Mouse (Mus musculus): ENCODE results near the gene Tmem265. TPM values are rescaled to one million over a fixed set of nuclear protein-coding genes. Genes with fewer than 3 reads are reported as not detected.

Tmem265 gene
- total and polyA plus RNA-seq, 2 experiments from 2014 or later, result 5.7 to 9.2 TPM

GRCm38 (mm10) chr7:127611011-127611410 lies 49.8 kb downstream of the Tmem265 start:
- Histone ChIP-seq H3K9me3 (ENCODE audit: low read length) (no peaks in the 10 kb centered on the region), H3K4me3 (ENCODE audit: low read length) (no peak overlapping the region), H3K36me3 (ENCODE audit: insufficient read depth, low read length) (peaks cover 56% of the 10 kb centered on the region), H3K27me3 (ENCODE audit: insufficient read depth, low read length) (no peaks in the 10 kb centered on the region), H3K4me1 (ENCODE audit: insufficient read depth, low read length) (peaks cover 7% of the 10 kb centered on the region; the same call in 1 of the 2 replicates), H3K9ac (replicated peaks; ENCODE audit: low read length) (no peak overlapping the region), H3K4me2 (ENCODE audit: low read depth, low read length) (no peak overlapping the region), H3K27ac (no peak overlapping the region)
- ATAC-seq, result no peak
- DNase-seq (ENCODE audit: low spot score), result no peak
- WGBS, result 96% methylated on average over 29 of the region's 29 CpGs
- TF ChIP-seq CTCF (IDR thresholded peaks at IDR 0.05; ENCODE audit: low read depth), result no peak

GRCm38 (mm10) chr7:127611561-127611960 lies 50.4 kb downstream of the Tmem265 start:
- DNase-seq (ENCODE audit: low spot score), result no peak
- no peak for TF ChIP-seq CTCF (IDR thresholded peaks at IDR 0.05; ENCODE audit: low read depth)
- Histone ChIP-seq H3K9me3 (ENCODE audit: low read length) (no peaks in the 10 kb centered on the region), H3K36me3 (ENCODE audit: insufficient read depth, low read length) (peaks cover 56% of the 10 kb centered on the region), H3K4me1 (ENCODE audit: insufficient read depth, low read length) (peaks cover 10% of the 10 kb centered on the region), H3K9ac (replicated peaks; ENCODE audit: low read length) (no peak overlapping the region), H3K4me3 (ENCODE audit: low read length) (no peak overlapping the region), H3K27me3 (ENCODE audit: insufficient read depth, low read length) (no peaks in the 10 kb centered on the region), H3K4me2 (ENCODE audit: low read depth, low read length) (no peak overlapping the region), H3K27ac (no peak overlapping the region)
- 97% methylated on average over 26 of the region's 26 CpGs for WGBS
- ATAC-seq, result no peak

DNA sequence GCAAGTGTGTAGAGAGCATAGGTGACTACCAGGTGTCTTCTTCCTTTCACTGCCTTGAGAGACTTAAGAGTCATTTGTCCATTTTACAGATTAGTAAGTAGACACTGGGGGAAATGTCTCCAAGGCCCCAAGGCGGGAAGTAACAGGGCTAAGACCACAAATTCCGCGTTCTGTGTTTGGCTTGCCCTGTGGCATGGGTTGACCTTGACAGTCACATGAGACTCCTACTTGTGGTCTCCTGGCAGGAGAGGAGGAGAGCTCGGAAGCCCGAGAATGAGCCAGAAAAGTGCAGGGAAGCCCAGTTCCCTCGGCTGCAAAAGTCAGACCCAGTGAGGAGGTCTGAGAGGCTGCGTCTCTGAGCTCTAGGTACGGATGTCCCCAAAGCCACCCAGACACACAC lies 52.3 kb downstream of the Tmem265 start:
- WGBS, result 83% methylated on average over 8 of the region's 8 CpGs
- no peaks in the 10 kb centered on the region for H3K27me3 ChIP-seq (ENCODE audit: insufficient read depth, low read length)
- peak overlapping the region; percentile 73 for H3K4me2 ChIP-seq (ENCODE audit: low read depth, low read length)
- peaks cover 12% of the 10 kb centered on the region for H3K4me1 ChIP-seq (ENCODE audit: insufficient read depth, low read length)
- no peak overlapping the region for H3K27ac ChIP-seq
- H3K9me3 ChIP-seq (ENCODE audit: low read length), result no peaks in the 10 kb centered on the region
- TF ChIP-seq CTCF (IDR thresholded peaks at IDR 0.05; ENCODE audit: low read depth), result no peak
- no peak for DNase-seq (ENCODE audit: low spot score)
- H3K36me3 ChIP-seq (ENCODE audit: insufficient read depth, low read length), result peaks cover 39% of the 10 kb centered on the region
- H3K4me3 ChIP-seq (ENCODE audit: low read length), result no peak overlapping the region
- H3K9ac ChIP-seq (replicated peaks; ENCODE audit: low read length), result peak overlapping the region; percentile 97
- no peak for ATAC-seq

GRCm38 (mm10) chr7:127614091-127614490 lies 52.9 kb downstream of the Tmem265 start:
- Histone ChIP-seq H3K9me3 (ENCODE audit: low read length) (no peaks in the 10 kb centered on the region), H3K36me3 (ENCODE audit: insufficient read depth, low read length) (peaks cover 33% of the 10 kb centered on the region), H3K4me2 (ENCODE audit: low read depth, low read length) (peak overlapping the region; percentile 73), H3K27ac (0 out of 2 replicates have a peak overlapping the region, but pooled peaks have one; percentile 90), H3K4me3 (ENCODE audit: low read length) (peak overlapping the region; percentile 100), H3K9ac (replicated peaks; ENCODE audit: low read length) (peak overlapping the region; percentile 97), H3K4me1 (ENCODE audit: insufficient read depth, low read length) (peaks cover 12% of the 10 kb centered on the region), H3K27me3 (ENCODE audit: insufficient read depth, low read length) (no peaks in the 10 kb centered on the region)
- TF ChIP-seq CTCF (IDR thresholded peaks at IDR 0.05; ENCODE audit: low read depth), result no peak
- DNase-seq (ENCODE audit: low spot score), result no peak
- WGBS, result 14% methylated on average over 8 of the region's 8 CpGs
- ATAC-seq, result no peak

- peak overlapping the region; percentile 100 for H3K4me3 ChIP-seq (ENCODE audit: low read length)
- peak overlapping the region; percentile 90 for H3K27ac ChIP-seq
- DNase-seq (ENCODE audit: low spot score) (peak; percentile 33), ATAC-seq (peak; percentile 30; the same call in 1 of the 2 replicates)
- peak overlapping the region; percentile 73 for H3K4me2 ChIP-seq (ENCODE audit: low read depth, low read length)
- no peaks in the 10 kb centered on the region for H3K27me3 ChIP-seq (ENCODE audit: insufficient read depth, low read length)
- peaks cover 12% of the 10 kb centered on the region for H3K4me1 ChIP-seq (ENCODE audit: insufficient read depth, low read length)
- H3K36me3 ChIP-seq (ENCODE audit: insufficient read depth, low read length), result peaks cover 29% of the 10 kb centered on the region
- WGBS, result 0% methylated on average over 27 of the region's 44 CpGs
- H3K9ac ChIP-seq (replicated peaks; ENCODE audit: low read length), result peak overlapping the region; percentile 97
- TF ChIP-seq CTCF (IDR thresholded peaks at IDR 0.05; ENCODE audit: low read depth), result no peak
- no peaks in the 10 kb centered on the region for H3K9me3 ChIP-seq (ENCODE audit: low read length)
Observed at GRCm38 (mm10) chr7:127614511-127614890, 53.3 kb downstream of the Tmem265 start.

GRCm38 (mm10) chr7:127614891-127615843 lies 54.0 kb downstream of the Tmem265 start, which contains the start of gene Zfp629:
Gene Zfp629 (minus strand): TSS chr7:127615797.
- peak; percentile 96 for DNase-seq (ENCODE audit: low spot score)
- H3K4me1 ChIP-seq (ENCODE audit: insufficient read depth, low read length), result peaks cover 12% of the 10 kb centered on the region
- ATAC-seq, result peak; percentile 94
- peak within 1 kb of the TSS; percentile 73 for H3K4me2 ChIP-seq (ENCODE audit: low read depth, low read length)
- TF ChIP-seq CTCF (IDR thresholded peaks at IDR 0.05; ENCODE audit: low read depth), result no peak
- no peaks in the 10 kb centered on the region for H3K27me3 ChIP-seq (ENCODE audit: insufficient read depth, low read length)
- peak within 1 kb of the TSS; percentile 97 for H3K9ac ChIP-seq (replicated peaks; ENCODE audit: low read length)
- H3K27ac ChIP-seq, result peak within 1 kb of the TSS; percentile 90
- peaks cover 22% of the 10 kb centered on the region for H3K36me3 ChIP-seq (ENCODE audit: insufficient read depth, low read length)
- under 1% methylated on average over 47 of the region's 50 CpGs for WGBS
- H3K9me3 ChIP-seq (ENCODE audit: low read length), result no peaks in the 10 kb centered on the region
- peak within 1 kb of the TSS; percentile 100 for H3K4me3 ChIP-seq (ENCODE audit: low read length)

All from hindbrain, postnatal 0 days (tissue).